Comparison of ENCODE assay signal across 27 mouse cellular contexts in genomic region chr6:116639663-116640062, GRCm38 (mm10). TPM values are rescaled to one million over a fixed set of nuclear protein-coding genes. Genes with fewer than 3 reads are reported as not detected.
DNase-seq lines count a peak whose midpoint lies in the region; ATAC-seq and TF ChIP-seq lines count a peak whose summit lies in the region.
"Had no signal": no experiment of that assay in that cellular context is flagged by ENCODE, and none has a peak within 500 bp of the region (broad histone marks: within the 10 kb centered on the region; RNA-seq: fewer than 3 reads in every experiment).

No protein-coding gene starts in this region.

- H3K27ac ChIP-seq in heart, embryonic 15.5 days: peak overlapping the region; percentile 24; the same call in 1 of the 2 replicates
- no peak overlapping the region for H3K27ac ChIP-seq in midbrain, embryonic 11.5 days (ENCODE audit: low read depth, low read length)
- no peak overlapping the region for H3K27ac ChIP-seq in midbrain, embryonic 15.5 days
- peak overlapping the region; percentile 82 for H3K27ac ChIP-seq in lung, postnatal 0 days (ENCODE audit: low read length)
- H3K27ac ChIP-seq: embryonic facial prominence, embryonic 15.5 days; hindbrain, embryonic 12.5 days; limb, embryonic 15.5 days; macrophage; midbrain, embryonic 10.5 days had no signal

- H3K36me3 ChIP-seq in heart, embryonic 15.5 days: no peaks in the 10 kb centered on the region
- H3K36me3 ChIP-seq in midbrain, embryonic 11.5 days (ENCODE audit: control insufficient read depth, insufficient read depth, low read length): no peaks in the 10 kb centered on the region
- H3K36me3 ChIP-seq in midbrain, embryonic 15.5 days (replicated peaks): no peaks in the 10 kb centered on the region
- H3K36me3 ChIP-seq in lung, postnatal 0 days (ENCODE audit: insufficient read depth, low read length): no peaks in the 10 kb centered on the region
- H3K36me3 ChIP-seq: embryonic facial prominence, embryonic 15.5 days; limb, embryonic 15.5 days had no signal

- H3K4me3 ChIP-seq in heart, embryonic 15.5 days: no peak overlapping the region
- H3K4me3 ChIP-seq in midbrain, embryonic 11.5 days (ENCODE audit: low read depth, low read length): no peak overlapping the region
- H3K4me3 ChIP-seq in midbrain, embryonic 15.5 days: no peak overlapping the region
- no peak overlapping the region for H3K4me3 ChIP-seq in lung, postnatal 0 days (ENCODE audit: low read depth, low read length)
- H3K4me3 ChIP-seq: embryonic facial prominence, embryonic 15.5 days; hindbrain, embryonic 12.5 days; limb, embryonic 15.5 days; midbrain, embryonic 10.5 days had no signal

- H3K9ac ChIP-seq in heart, embryonic 15.5 days: no peak overlapping the region
- H3K9ac ChIP-seq in midbrain, embryonic 11.5 days (ENCODE audit: low read length): no peak overlapping the region
- no peak overlapping the region for H3K9ac ChIP-seq in midbrain, embryonic 15.5 days
- no peak overlapping the region for H3K9ac ChIP-seq in lung, postnatal 0 days (replicated peaks; ENCODE audit: low read depth)
- H3K9ac ChIP-seq: embryonic facial prominence, embryonic 15.5 days; hindbrain, embryonic 12.5 days; limb, embryonic 15.5 days had no signal

- WGBS in heart, embryonic 15.5 days: 50% methylated on average over 2 of the region's 2 CpGs
- WGBS in midbrain, embryonic 11.5 days: 59% methylated on average over 2 of the region's 2 CpGs
- WGBS in midbrain, embryonic 15.5 days: 73% methylated on average over 2 of the region's 2 CpGs
- 34% methylated on average over 2 of the region's 2 CpGs for WGBS in lung, postnatal 0 days

- no peak for ATAC-seq in heart, embryonic 15.5 days (replicated peaks; ENCODE audit: insufficient number of reproducible peaks, insufficient read depth, low FRiP score, low read depth)
- ATAC-seq in midbrain, embryonic 11.5 days (ENCODE audit: low FRiP score): no peak
- ATAC-seq in midbrain, embryonic 15.5 days (replicated peaks): no peak
- ATAC-seq in lung, postnatal 0 days: peak; percentile 17
- ATAC-seq: forebrain, embryonic 16.5 days; Patski had no signal

- H3K27me3 ChIP-seq in heart, embryonic 15.5 days: no peaks in the 10 kb centered on the region
- no peaks in the 10 kb centered on the region for H3K27me3 ChIP-seq in midbrain, embryonic 11.5 days (ENCODE audit: control insufficient read depth, insufficient read depth, low read length)
- no peaks in the 10 kb centered on the region for H3K27me3 ChIP-seq in midbrain, embryonic 15.5 days (replicated peaks)
- no peaks in the 10 kb centered on the region for H3K27me3 ChIP-seq in lung, postnatal 0 days (replicated peaks; ENCODE audit: insufficient read depth, low read length)
- H3K27me3 ChIP-seq: embryonic facial prominence, embryonic 15.5 days; hindbrain, embryonic 12.5 days; limb, embryonic 15.5 days; Patski had no signal

- peak; percentile 96 for TF ChIP-seq EP300 in lung, postnatal 0 days (IDR thresholded peaks at IDR 0.05)

- H3K9me3 ChIP-seq in heart, embryonic 15.5 days (replicated peaks): no peaks in the 10 kb centered on the region
- H3K9me3 ChIP-seq in midbrain, embryonic 11.5 days (ENCODE audit: control insufficient read depth, low read length): no peaks in the 10 kb centered on the region
- H3K9me3 ChIP-seq in midbrain, embryonic 15.5 days: no peaks in the 10 kb centered on the region
- no peaks in the 10 kb centered on the region for H3K9me3 ChIP-seq in lung, postnatal 0 days (ENCODE audit: low read length)
- H3K9me3 ChIP-seq: embryonic facial prominence, embryonic 15.5 days; hindbrain, embryonic 12.5 days; limb, embryonic 15.5 days; midbrain, embryonic 10.5 days had no signal

- 0 out of 2 replicates have a peak, but pooled peaks have one; percentile 15 for TF ChIP-seq CTCF in lung, postnatal 0 days (IDR thresholded peaks at IDR 0.05)

- no peak for DNase-seq in heart, adult 8-10 months (ENCODE audit: low spot score)
- peak; percentile 60 for DNase-seq in midbrain, embryonic 11.5 days (ENCODE audit: low spot score, missing footprints)
- peak; percentile 68 for DNase-seq in lung, postnatal 0 days (ENCODE audit: low spot score)
- no peak for DNase-seq in adipocyte (ENCODE audit: low spot score)
- no peak for DNase-seq in frontal cortex, postnatal 36 days (ENCODE audit: low spot score in 2 of 2)
- DNase-seq: adrenal gland, postnatal 25 days; cerebellum, adult 18-20 months; cerebellum, postnatal 36 days; kidney, adult 18-20 months; kidney, postnatal 14 days; right cerebral cortex, postnatal 4 days; thymus, postnatal 25 days had no signal

- H3K4me2 ChIP-seq in heart, embryonic 15.5 days: no peak overlapping the region
- no peak overlapping the region for H3K4me2 ChIP-seq in midbrain, embryonic 11.5 days
- H3K4me2 ChIP-seq in midbrain, embryonic 15.5 days: no peak overlapping the region
- no peak overlapping the region for H3K4me2 ChIP-seq in lung, postnatal 0 days (replicated peaks; ENCODE audit: low read depth, low read length)
- H3K4me2 ChIP-seq: embryonic facial prominence, embryonic 15.5 days; hindbrain, embryonic 12.5 days; limb, embryonic 15.5 days had no signal

- H3K4me1 ChIP-seq in heart, embryonic 15.5 days (replicated peaks): peaks cover 61% of the 10 kb centered on the region
- no peaks in the 10 kb centered on the region for H3K4me1 ChIP-seq in midbrain, embryonic 11.5 days (ENCODE audit: control insufficient read depth, insufficient read depth, low read length)
- H3K4me1 ChIP-seq in midbrain, embryonic 15.5 days: no peaks in the 10 kb centered on the region
- peaks cover 18% of the 10 kb centered on the region; the same call in 1 of the 2 replicates for H3K4me1 ChIP-seq in lung, postnatal 0 days (ENCODE audit: insufficient read depth, low read depth, low read length)

RNA-seq across cellular contexts. Expression of gene Depp1, which starts 10.7 kb away (rescaled TPM):
- polyA plus RNA-seq in heart, embryonic 15.5 days (2015; fragmentation: Nextera tagmentation; extraction: Ambion mirVana): 45.9 and 54.2 TPM in 2 replicates
- 10 to 100 TPM; 32.2 to 58.5 (median 41.2) TPM for total RNA-seq in heart, adult 8-10 months (2022)
- 6.5 and 6.8 TPM in 2 replicates for polyA plus RNA-seq in midbrain, embryonic 11.5 days (2014; fragmentation: Nextera tagmentation; extraction: Ambion mirVana)
- 8.7 and 10.0 TPM in 2 replicates for polyA plus RNA-seq in midbrain, embryonic 15.5 days (2015; fragmentation: Nextera tagmentation; extraction: Ambion mirVana)
- polyA plus RNA-seq in lung, postnatal 0 days (2015; fragmentation: Nextera tagmentation; extraction: Ambion mirVana): 79.3 and 86.1 TPM in 2 replicates
- total RNA-seq: granulocyte monocyte progenitor cell, adult 5-6 weeks had no signal

RNA-seq across cellular contexts. Expression of gene Zfp422, which starts 10.9 kb away (rescaled TPM):
- 74.8 and 81.6 TPM in 2 replicates for polyA plus RNA-seq in heart, embryonic 15.5 days (2015; fragmentation: Nextera tagmentation; extraction: Ambion mirVana)
- 10 to 100 TPM; 13.6 to 15.5 (median 14.8) TPM for total RNA-seq in heart, adult 8-10 months (2022)
- polyA plus RNA-seq in midbrain, embryonic 11.5 days (2014; fragmentation: Nextera tagmentation; extraction: Ambion mirVana): 369 and 397 TPM in 2 replicates
- 148 and 151 TPM in 2 replicates for polyA plus RNA-seq in midbrain, embryonic 15.5 days (2015; fragmentation: Nextera tagmentation; extraction: Ambion mirVana)
- 58.1 and 64.4 TPM in 2 replicates for polyA plus RNA-seq in lung, postnatal 0 days (2015; fragmentation: Nextera tagmentation; extraction: Ambion mirVana)

RNA-seq across cellular contexts. Expression of gene Rassf4, which starts 34.1 kb away (rescaled TPM):
- polyA plus RNA-seq in heart, embryonic 15.5 days (2015; fragmentation: Nextera tagmentation; extraction: Ambion mirVana): 6.5 and 7.3 TPM in 2 replicates
- 1 to 10 TPM; 3.7 to 7.0 (median 5.1) TPM for total RNA-seq in heart, adult 8-10 months (2022)
- 41.2 and 42.6 TPM in 2 replicates for polyA plus RNA-seq in midbrain, embryonic 11.5 days (2014; fragmentation: Nextera tagmentation; extraction: Ambion mirVana)
- 10.4 and 10.6 TPM in 2 replicates for polyA plus RNA-seq in midbrain, embryonic 15.5 days (2015; fragmentation: Nextera tagmentation; extraction: Ambion mirVana)
- 9.3 and 10.0 TPM in 2 replicates for polyA plus RNA-seq in lung, postnatal 0 days (2015; fragmentation: Nextera tagmentation; extraction: Ambion mirVana)

RNA-seq across cellular contexts. Expression of gene Olfr215, which starts 55.7 kb away (rescaled TPM):
- not detected in 2 replicates for polyA plus RNA-seq in heart, embryonic 15.5 days (2015; fragmentation: Nextera tagmentation; extraction: Ambion mirVana)
- total RNA-seq in heart, adult 8-10 months (2022): not detected
- not detected in 2 replicates for polyA plus RNA-seq in midbrain, embryonic 11.5 days (2014; fragmentation: Nextera tagmentation; extraction: Ambion mirVana)
- not detected in 2 replicates for polyA plus RNA-seq in midbrain, embryonic 15.5 days (2015; fragmentation: Nextera tagmentation; extraction: Ambion mirVana)
- not detected in 2 replicates for polyA plus RNA-seq in lung, postnatal 0 days (2015; fragmentation: Nextera tagmentation; extraction: Ambion mirVana)
- total RNA-seq: adrenal gland, postnatal 25 days; gastrocnemius, adult 18-20 months; granulocyte monocyte progenitor cell, adult 5-6 weeks; layer of hippocampus, adult 8-10 months; left cerebral cortex, postnatal 36 days; monocyte, adult 5-6 weeks had no signal
- polyA plus RNA-seq: embryonic facial prominence, embryonic 15.5 days; forebrain, embryonic 16.5 days; hindbrain, embryonic 12.5 days; limb, embryonic 15.5 days; macrophage; midbrain, embryonic 10.5 days; neural tube, embryonic 11.5 days; Patski had no signal

Comparison
In these comparisons a context has a peak if more than half of its experiments do, and no peak if none do; other contexts are left out.
1. H3K27ac ChIP-seq: peak in heart, embryonic 15.5 days (single experiment) and lung, postnatal 0 days (single experiment); none in midbrain, embryonic 11.5 days (single experiment) and midbrain, embryonic 15.5 days (single experiment).
2. DNase-seq: peak in midbrain, embryonic 11.5 days (single experiment) and lung, postnatal 0 days (single experiment); none in heart, adult 8-10 months (single experiment), adipocyte (single experiment) and frontal cortex, postnatal 36 days (0 of 2).